Mouse (Mus musculus) granulocyte monocyte progenitor cell, adult 5-6 weeks (primary cell): ENCODE measurements around the gene Mmp21. TPM values are rescaled to one million over a fixed set of nuclear protein-coding genes. Genes with fewer than 3 reads are reported as not detected.

Experiments used
- ATAC-seq: replicated peaks from 2 replicates; pipeline ENCODE4 v1.8.0; 2016; ENCODE audit warnings: mild to moderate bottlenecking, moderate TSS enrichment, inconsistent platforms; ENCODE audit not compliant: poor library complexity, severe bottlenecking
- total RNA-seq, 2 experiments: library from RNA; stranded (forward) in 1 of 2; stranded (reverse) in 1 of 2; fragments of 200-712, 200-1000 nt in 1 of 2; fragments of >200 nt in 1 of 2; fragmentation: Nextera tagmentation in 1 of 2; gene quantifications; 2 replicates each; pipeline ENCODE4 v1.2.3; 2014 to 2017

Gene Mmp21
- total RNA-seq, 2 experiments from 2014 or later = 0.52 TPM; not detected in 1

- no peak for ATAC-seq
Observed at GRCm38 (mm10) chr7:133669946-133670345, 9.9 kb downstream of the Mmp21 start.

- no peak for ATAC-seq
Observed at GRCm38 (mm10) chr7:133669071-133669470, 10.8 kb downstream of the Mmp21 start.

DNA sequence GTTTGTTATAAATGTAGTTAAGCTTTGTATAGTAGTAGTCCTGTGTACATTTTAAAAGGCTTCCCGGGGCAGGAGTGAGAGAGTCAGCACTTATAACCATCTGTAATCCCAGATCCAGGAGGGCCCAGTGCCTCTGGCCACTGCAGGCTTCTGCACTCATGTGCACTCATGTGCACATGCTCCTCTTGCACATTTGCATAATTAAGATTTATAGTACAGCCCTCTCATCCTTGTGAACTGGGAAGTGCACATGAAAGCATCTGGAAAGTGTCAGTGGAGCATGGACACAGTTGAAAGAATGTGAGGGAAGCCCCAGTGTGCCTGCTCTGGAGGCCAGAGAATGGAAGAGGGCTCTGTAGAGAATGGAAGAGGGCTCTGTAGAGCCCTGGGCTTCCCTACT, 17.4 kb downstream of the Mmp21 start:
- ATAC-seq = no peak

DNA sequence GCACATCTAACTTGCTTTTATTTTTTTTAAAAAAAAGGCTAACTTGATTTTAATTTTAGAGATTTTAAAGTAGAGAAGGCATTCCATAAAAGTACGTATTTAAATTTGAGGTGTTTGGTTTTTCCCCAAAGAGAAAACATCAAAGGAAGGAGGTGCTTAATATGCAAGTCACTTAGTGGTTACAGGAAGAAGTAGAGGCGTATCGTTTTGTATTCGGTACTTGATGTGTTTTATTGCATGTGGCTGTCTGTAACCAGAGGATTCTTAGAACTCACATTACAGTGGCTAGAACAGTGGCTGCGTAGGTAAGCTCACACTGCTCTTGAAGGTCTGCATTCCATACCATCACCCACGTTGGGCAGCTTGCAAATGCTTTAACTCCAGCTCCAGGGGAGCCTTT, 34.1 kb downstream of the Mmp21 start:
- ATAC-seq = no peak

DNA sequence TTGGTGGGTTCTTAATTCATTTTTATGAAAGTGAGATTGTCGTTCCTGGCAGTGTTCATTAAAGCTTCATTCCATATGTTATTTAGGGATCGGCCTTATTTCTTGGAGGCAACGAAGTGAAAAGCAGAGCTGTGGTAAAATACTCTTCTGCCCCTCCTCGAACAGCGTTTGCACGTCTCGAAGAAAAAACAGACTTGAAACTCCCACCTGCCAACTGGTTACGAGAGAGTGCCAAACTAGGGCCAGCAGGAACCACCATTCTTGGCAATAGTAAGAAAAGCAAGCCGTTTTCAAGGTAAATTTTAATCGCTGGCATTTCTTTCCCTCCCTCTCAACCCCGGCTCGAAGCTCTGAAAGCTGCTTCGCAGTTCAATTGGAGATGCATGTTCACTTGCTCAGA, 41.0 kb downstream of the Mmp21 start:
- no peak for ATAC-seq

GRCm38 (mm10) chr7:133638306-133638705, 41.6 kb downstream of the Mmp21 start:
- no peak for ATAC-seq

GRCm38 (mm10) chr7:133637361-133638305, 42.2 kb downstream of the Mmp21 start, which contains the start of gene Edrf1:
Gene Edrf1 (plus strand): TSS chr7:133637543.
- peak; percentile 89 for ATAC-seq

- peak; percentile 55 for ATAC-seq
Observed at GRCm38 (mm10) chr7:133636738-133637352, 43.0 kb downstream of the Mmp21 start.

DNA sequence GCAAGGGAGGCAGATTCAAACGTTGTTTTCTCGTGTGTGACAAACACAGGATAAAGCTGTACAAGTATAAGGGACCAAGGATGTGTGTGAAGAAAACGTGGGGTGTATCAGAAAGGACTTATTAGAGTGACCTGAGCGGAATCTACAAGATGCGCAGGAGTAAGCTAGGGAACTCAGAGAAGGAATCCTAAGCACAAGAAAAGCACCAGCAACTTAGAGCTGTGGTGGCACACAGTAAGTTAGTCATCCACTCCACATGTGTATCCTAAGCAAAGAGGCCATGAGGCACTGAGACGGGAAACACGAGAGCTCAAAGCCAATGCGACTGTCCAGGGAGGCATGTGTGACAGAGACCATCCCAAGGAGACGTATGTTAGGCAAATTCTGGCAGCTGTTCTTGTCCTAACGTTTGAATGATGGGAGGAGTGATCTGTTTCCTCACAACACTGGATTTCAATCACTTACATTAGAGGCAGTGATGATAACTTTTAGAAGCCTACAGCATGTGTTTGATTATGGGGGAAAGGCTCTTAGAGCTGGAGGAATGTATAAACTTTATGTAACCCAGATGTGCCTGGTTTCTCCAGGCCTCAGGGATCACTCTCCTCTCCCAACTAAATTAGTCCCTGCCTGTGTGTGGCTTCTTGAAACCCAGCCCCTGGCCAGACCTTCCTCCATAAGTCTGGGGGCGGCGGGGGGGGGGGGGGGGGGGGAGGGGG, 44.8 kb downstream of the Mmp21 start:
- no peak for ATAC-seq

GRCm38 (mm10) chr7:133632476-133632875, 47.4 kb downstream of the Mmp21 start:
- 0 out of 2 replicates have a peak, but pooled peaks have one; percentile 21 for ATAC-seq

- ATAC-seq = no peak
Observed at GRCm38 (mm10) chr7:133630821-133631220, 49.0 kb downstream of the Mmp21 start.

GRCm38 (mm10) chr7:133627184-133627936, 52.5 kb downstream of the Mmp21 start:
- no peak for ATAC-seq

Other genes with a start within 250 kb of the Mmp21 start
- gene Tex36, start 77.9 kb downstream of the Mmp21 start, total RNA-seq (2014; fragmentation: Nextera tagmentation) = not detected in 2 replicates
- not detected in 2 replicates for gene Tex36, start 77.9 kb downstream of the Mmp21 start, total RNA-seq (2017)
- gene Edrf1, start 42.5 kb downstream of the Mmp21 start, total RNA-seq (2014; fragmentation: Nextera tagmentation) = 25.7 and 31.9 TPM in 2 replicates
- gene Edrf1, start 42.5 kb downstream of the Mmp21 start, total RNA-seq (2017) = 16.7 and 17.1 TPM in 2 replicates
- gene Bccip, start 29.3 kb upstream of the Mmp21 start, total RNA-seq (2014; fragmentation: Nextera tagmentation) = 77.6 and 89.6 TPM in 2 replicates
- 97.7 and 112 TPM in 2 replicates for gene Bccip, start 29.3 kb upstream of the Mmp21 start, total RNA-seq (2017)
- gene Uros, start 30.0 kb upstream of the Mmp21 start, total RNA-seq (2014; fragmentation: Nextera tagmentation) = 16.1 and 17.3 TPM in 2 replicates
- 11.9 and 15.1 TPM in 2 replicates for gene Uros, start 30.0 kb upstream of the Mmp21 start, total RNA-seq (2017)
- gene Fank1, start 96.8 kb upstream of the Mmp21 start, total RNA-seq (2014; fragmentation: Nextera tagmentation) = not detected in 2 replicates
- gene Fank1, start 96.8 kb upstream of the Mmp21 start, total RNA-seq (2017) = not detected in 2 replicates
- 7.3 and 10.7 TPM in 2 replicates for gene Dhx32, start 102.7 kb upstream of the Mmp21 start, total RNA-seq (2014; fragmentation: Nextera tagmentation)
- 13.1 and 21.3 TPM in 2 replicates for gene Dhx32, start 102.7 kb upstream of the Mmp21 start, total RNA-seq (2017)